Mouse (Mus musculus) 416B (cell line): Measurements from ENCODE around the gene Kctd5.
A peak's percentile ranks its signal among the peaks of the same experiment; 100 is the strongest.
"Not testable (repeated sequence)": the region's sequence is repeated elsewhere in the genome, so short reads cannot be mapped to it uniquely, and the experiment has no call there.

Experiments used
- DNase-seq: peaks from one replicate; pipeline ENCODE4 v3.0.0; 2011; ENCODE audit warnings: low read depth

Gene Kctd5

GRCm38 (mm10) chr17:24072919-24073696, at the start of gene Kctd5:
TSS of gene Kctd5 (minus strand) at chr17:24073485.
- DNase-seq: peak; percentile 98

GRCm38 (mm10) chr17:24119446-24119845, 46.2 kb upstream of the Kctd5 start:
- peak; percentile 81 for DNase-seq

GRCm38 (mm10) chr17:24113031-24113430, 39.7 kb upstream of the Kctd5 start:
- no peak for DNase-seq

GRCm38 (mm10) chr17:24111256-24111655, 38.0 kb upstream of the Kctd5 start:
- DNase-seq: no peak

DNA sequence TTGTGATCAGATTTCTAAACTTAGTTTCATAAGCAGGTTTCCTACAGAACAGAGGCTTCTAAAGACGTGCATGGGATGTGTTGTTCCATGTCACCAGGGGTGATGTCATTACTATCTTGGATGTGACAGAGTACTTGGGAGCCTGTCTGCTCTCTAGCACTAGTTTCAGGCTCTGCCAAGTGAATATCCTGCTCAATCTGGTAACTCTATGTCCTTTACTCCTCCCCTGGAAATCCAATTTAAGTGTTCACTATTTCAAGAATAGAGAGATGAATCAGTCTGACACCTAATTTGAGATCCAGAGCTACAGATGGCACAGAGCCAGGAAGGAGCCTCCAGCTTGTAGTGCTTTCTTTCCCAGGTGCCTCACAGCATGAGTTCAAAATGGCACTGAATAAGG, 35.6 kb upstream of the Kctd5 start:
- no peak for DNase-seq

- DNase-seq: no peak
Observed at GRCm38 (mm10) chr17:24105111-24105510, 31.8 kb upstream of the Kctd5 start.

DNA sequence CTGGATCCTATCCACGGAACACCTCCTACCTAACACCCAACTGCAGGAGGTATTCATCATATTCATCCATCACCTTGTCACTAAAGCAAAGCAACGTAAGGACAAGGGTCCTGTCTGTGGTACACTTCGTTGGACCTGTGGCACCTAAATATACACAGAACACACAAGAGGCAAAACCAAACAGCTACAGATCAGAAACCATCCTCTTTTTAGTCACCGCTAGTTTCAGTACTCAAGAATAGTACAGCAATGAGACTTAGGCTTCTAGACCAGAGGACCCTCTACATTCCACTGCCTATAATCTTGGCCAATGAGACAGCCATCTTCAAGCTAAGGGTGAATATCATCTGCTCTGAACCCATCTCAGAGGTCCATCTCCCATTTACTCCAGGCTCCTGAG, 25.1 kb upstream of the Kctd5 start:
- DNase-seq: no peak

DNA sequence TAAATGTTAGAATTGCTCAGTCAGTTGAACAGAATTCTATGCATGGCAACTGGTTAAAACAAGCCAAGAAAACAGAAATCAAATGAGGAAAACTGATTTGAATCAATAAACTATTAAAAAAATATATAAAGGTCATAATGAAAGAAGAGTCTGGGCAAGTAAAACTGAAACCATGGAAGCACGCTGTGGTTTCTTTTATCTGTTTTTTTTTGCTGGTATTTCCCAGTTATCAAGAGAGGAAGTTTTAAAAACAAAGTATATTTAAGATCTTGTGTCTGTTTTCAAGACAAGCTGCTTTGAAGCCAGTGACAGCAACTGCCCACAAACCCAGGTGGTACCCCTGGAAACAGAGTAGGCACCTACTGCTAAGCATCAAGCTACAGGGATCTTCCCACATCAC, 17.3 kb upstream of the Kctd5 start:
- no peak for DNase-seq

GRCm38 (mm10) chr17:24086399-24086798, 13.1 kb upstream of the Kctd5 start:
- not testable (repeated sequence) for DNase-seq

GRCm38 (mm10) chr17:24084593-24084992, 11.3 kb upstream of the Kctd5 start:
- peak; percentile 23 for DNase-seq

DNA sequence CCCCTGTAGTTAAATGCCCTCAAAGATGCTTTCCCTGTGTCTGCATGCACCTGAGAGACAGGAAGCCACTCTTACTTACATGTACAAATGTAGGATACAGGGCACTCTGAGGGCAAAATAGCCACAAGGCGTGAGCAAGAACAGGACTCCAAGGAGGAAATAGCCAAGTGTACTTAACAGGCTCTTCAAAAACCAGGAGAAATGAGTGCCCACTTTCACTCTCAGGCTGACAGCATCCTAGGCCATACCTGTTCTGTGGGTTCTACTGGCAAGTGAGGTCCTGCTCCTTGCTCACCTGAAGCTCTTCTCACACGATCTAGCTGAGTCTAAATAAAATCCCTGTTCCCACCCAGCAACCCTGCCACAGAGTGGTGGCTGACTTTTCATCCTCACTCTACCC, 3.8 kb upstream of the Kctd5 start:
- DNase-seq: no peak

- DNase-seq: no peak
Observed at GRCm38 (mm10) chr17:24069531-24069930, 3.8 kb downstream of the Kctd5 start.

- no peak for DNase-seq
Observed at GRCm38 (mm10) chr17:24068271-24068670, 5.0 kb downstream of the Kctd5 start.

GRCm38 (mm10) chr17:24062459-24063155, 10.7 kb downstream of the Kctd5 start:
- DNase-seq: no peak

DNA sequence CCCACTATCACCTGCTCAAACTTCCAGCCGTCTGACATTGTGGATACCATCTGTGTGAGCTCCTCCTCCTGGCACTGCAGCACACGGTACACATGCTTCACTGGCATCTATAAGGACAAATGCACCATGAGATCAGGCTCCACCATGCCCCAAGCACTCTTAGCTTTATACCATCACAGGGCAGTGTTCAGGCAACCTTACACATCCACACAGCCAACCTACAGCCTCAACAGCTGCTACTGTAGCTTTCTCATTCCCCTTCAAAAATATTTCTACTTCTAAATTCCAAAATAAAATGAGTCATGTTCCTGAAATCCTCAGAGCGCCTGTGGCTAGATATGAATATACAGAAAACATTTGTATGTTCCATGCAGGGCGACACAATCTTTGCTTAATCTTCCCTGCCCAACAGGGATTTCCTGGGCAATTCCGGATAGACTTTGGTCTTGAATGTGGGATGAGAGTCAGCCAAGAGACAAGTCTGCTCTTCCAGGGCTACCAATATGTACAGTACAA, 15.5 kb downstream of the Kctd5 start:
- DNase-seq: no peak

DNA sequence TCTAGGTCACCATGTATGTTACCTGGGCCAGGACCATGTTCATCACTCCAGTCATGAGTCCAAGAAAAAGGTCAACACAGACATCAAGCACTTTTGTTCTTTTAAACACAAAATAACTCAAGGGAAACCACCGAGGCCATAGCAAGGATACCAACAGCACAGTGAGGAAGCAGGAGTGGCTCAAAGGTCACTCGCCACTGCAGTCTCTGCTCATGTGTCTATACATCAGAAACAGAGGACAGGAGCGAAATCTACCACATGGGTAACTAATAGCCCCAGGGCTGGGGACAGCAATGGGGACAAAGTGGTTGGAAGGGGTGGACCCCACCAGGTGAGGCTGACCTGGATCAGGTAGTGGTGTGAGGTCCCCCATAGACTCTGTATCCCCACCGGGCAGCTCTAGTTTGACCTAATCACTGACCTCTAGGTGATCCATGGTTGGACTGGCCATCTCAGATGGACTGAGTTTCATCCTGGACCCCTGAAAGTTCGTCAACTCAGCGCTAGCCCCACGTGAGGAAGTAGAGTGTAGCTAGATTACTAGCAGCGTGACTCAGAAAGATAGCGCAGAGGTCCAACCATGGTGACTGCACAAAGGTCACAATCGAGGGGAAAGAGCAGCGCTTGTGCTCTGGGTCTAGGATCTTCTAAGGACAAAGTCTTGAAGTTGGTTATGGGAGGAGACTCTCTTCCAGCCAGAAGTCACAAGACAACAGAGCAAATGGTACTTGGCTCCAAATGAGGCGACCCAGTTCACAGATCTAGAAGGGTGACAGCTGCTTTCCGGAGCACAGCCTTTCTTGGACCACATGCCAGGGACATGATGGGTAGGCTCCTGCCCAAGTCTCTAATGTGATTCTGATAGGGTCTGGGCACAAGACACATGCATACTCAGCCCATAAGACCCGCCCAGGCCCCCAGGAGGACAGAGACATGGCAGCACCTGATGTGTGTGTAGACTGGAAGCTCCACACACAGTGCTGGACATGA, 16.4 kb downstream of the Kctd5 start:
- DNase-seq: no peak

DNA sequence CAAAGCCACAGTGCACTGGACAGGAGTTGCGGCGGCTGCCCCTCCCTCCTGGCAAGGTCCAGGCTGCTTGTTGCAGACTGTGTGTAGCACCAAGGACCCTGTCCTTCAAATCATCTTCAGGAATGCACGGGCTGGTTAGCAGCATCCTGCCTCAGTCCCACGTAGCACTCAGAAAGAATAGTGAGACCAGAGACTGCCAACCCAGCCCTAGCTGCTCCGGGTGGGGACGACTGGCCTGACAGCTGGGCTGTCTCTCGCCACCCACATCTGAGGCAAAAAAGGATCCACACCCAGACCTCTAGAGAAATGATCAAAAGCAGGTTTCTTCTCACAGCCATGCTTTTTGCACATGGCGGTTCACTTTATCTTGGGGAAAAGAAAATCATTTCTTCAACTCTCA, 24.3 kb downstream of the Kctd5 start:
- no peak for DNase-seq

DNA sequence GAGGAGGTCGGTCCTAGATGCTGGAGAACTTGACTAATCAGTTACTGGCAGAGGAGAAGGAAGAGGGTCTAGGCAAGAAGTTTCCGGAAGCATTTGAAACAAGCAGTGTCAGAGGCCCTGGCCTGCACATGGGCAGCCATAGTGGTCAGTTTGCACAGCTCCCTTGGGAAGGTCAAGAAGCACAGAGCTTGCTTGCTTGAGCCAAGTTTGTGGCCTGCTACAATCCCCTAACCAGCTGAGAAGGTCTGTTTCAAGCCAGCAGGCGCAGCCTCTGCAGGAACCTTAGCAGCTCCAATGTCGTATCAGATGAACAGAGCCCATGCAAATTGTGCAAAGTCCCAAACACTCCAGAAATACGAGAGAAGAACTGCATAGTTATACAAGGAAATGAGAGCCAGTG, 25.2 kb downstream of the Kctd5 start:
- DNase-seq: no peak

DNA sequence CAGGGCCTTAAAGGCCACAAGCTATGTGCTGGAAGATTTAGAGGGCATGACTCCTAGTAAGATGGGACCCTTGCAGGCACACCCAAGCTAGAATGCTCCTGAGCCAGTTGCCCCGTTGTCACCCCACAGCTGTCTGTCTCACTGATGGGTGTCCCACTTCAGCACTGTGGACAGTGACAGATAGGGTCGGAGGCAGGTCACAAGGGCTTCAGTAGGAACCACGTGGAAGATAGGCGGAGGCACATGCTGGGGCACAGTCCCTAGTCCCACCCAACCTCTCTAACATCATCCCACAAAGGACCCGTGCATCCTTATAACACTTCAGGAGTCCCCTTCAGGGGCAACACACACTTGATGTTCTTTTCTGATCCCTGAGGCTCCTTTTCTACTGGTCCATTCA, 27.3 kb downstream of the Kctd5 start:
- DNase-seq: peak; percentile 21

DNA sequence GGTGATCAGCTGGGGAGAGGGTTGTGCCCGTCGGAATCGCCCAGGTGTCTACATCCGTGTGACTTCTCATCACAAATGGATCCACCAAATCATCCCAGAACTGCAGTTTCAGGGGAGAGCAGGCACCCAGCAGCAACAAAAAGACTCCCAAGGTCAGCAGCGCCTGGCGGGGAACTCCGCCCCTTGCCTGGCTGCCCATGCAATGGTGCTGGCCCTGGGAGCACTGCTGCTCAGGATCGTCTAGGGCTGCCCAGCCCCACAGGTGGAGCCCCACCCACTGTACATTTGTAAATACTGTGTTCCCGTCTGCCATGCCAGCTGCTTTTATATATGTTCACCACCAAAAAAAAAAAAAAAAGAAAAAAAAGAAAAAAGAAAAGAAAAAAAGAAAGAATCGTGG, 27.7 kb downstream of the Kctd5 start:
- no peak for DNase-seq

- DNase-seq: no peak
Observed at GRCm38 (mm10) chr17:24044482-24044881, 28.8 kb downstream of the Kctd5 start.

- DNase-seq: peak; percentile 24
Observed at GRCm38 (mm10) chr17:24037844-24038243, 35.4 kb downstream of the Kctd5 start, which contains the start of gene Prss27. TSS of gene Prss27 (plus strand) at chr17:24038144.
